Mouse (Mus musculus) intestine, embryonic 15.5 days (tissue): ENCODE data around the gene Phgdh. TPM values are rescaled to one million over a fixed set of nuclear protein-coding genes. Genes with fewer than 3 reads are reported as not detected.

ENCODE experiments used
- ATAC-seq: fragments of 200-750 bp; cut with Nextera tagmentation; 2 replicates; pipeline ENCODE4 v1.8.0; 2017; ENCODE audit warnings: moderate TSS enrichment, moderate library complexity
- H3K27ac ChIP-seq: fragments of 300-500 bp; sonication (generic); 2 replicates; pipeline ENCODE4 v1.5.1; 2015; ENCODE audit warnings: mild to moderate bottlenecking, inconsistent platforms
- H3K27me3 ChIP-seq: fragments of 300-500 bp; sonication (generic); replicated peaks from 2 replicates; pipeline ENCODE4 v1.6.1; 2015; ENCODE audit warnings: inconsistent platforms
- H3K36me3 ChIP-seq: fragments of 300-500 bp; sonication (generic); 2 replicates; pipeline ENCODE4 v1.6.1; 2015; ENCODE audit warnings: inconsistent platforms
- H3K4me1 ChIP-seq: fragments of 300-500 bp; sonication (generic); replicated peaks from 2 replicates; pipeline ENCODE4 v1.6.1; 2015; ENCODE audit warnings: inconsistent platforms
- H3K4me2 ChIP-seq: fragments of 300-500 bp; sonication (generic); replicated peaks from 2 replicates; pipeline ENCODE4 v1.6.1; 2015; ENCODE audit warnings: mild to moderate bottlenecking, inconsistent platforms
- H3K4me3 ChIP-seq: fragments of 300-500 bp; sonication (generic); replicated peaks from 2 replicates; pipeline ENCODE4 v1.5.1; 2015; ENCODE audit warnings: inconsistent platforms
- H3K9ac ChIP-seq: fragments of 300-500 bp; sonication (generic); 2 replicates; pipeline ENCODE4 v1.6.1; 2015; ENCODE audit warnings: inconsistent platforms
- H3K9me3 ChIP-seq: fragments of 300-500 bp; sonication (generic); 2 replicates; pipeline ENCODE4 v1.6.1; 2016; ENCODE audit warnings: inconsistent platforms
- WGBS: fragments of 180-500 bp; shearing (Covaris S2); methylation state at CpG from one replicate; pipeline ENCODE4 v1.1.7; 2015; 5-methylcytosine and 5-hydroxymethylcytosine counted together
- polyA plus RNA-seq: library from polyadenylated mRNA; unstranded; fragments of >200 nt; fragmentation: Nextera tagmentation; extraction: Ambion mirVana; gene quantifications from 2 replicates; pipeline ENCODE4 v1.2.1, GENCODE M21; 2015

Phgdh gene
- polyA plus RNA-seq, 1 experiment from 2014 or later: 291 TPM

DNA sequence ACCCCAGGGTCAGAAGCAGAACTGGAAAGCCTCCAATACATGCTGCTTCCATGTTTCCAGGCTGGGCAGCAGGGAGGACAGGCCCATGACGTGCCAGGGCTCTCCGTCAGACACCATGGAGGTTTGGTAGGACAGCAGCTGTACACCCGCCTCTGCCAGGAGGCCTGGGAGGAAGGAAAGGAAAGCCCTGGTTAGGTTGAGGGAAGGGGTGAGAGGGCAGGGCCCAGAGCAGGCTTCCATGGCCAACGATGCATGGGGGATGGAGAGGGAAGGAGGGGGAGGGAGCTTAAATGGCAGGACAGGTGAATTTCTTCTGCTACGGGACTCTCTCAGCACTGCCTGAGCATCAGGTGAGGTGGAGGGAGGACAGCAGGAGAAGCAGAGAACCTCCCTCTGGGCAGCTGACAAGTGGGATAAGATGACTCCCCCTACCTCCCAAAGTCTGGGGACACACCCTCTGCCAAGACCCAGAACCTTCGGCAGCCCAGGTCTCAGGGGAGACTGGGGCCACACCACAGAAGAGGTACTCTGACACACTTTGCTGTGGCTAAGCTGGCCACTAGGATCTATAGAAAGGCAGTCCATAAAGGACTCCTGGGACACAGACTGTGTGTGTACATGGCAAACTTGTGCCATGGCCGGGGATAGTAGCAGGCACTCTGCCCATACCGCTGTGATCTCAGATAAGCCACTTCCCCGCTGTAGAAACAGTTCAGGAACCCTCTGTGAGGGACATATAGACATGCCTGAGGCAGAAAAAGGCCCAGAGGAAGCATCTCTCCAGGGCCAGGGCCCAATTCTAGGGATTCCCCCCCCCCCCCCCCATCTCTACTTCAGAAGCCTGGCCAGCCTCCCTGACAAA lies 26.3 kb downstream of the Phgdh start:
- no peak overlapping the region for H3K27ac ChIP-seq
- peak; percentile 14; the same call in 1 of the 2 replicates for ATAC-seq
- no peak overlapping the region for H3K9ac ChIP-seq
- H3K4me3 ChIP-seq: no peak overlapping the region
- no peak overlapping the region for H3K4me2 ChIP-seq
- H3K36me3 ChIP-seq: 0 out of 2 replicates have a peak, but pooled peaks cover 4% of the 10 kb centered on the region
- no peaks in the 10 kb centered on the region for H3K27me3 ChIP-seq
- H3K4me1 ChIP-seq: no peaks in the 10 kb centered on the region
- no peaks in the 10 kb centered on the region for H3K9me3 ChIP-seq
- WGBS: 76% methylated on average over 9 of the region's 9 CpGs

DNA sequence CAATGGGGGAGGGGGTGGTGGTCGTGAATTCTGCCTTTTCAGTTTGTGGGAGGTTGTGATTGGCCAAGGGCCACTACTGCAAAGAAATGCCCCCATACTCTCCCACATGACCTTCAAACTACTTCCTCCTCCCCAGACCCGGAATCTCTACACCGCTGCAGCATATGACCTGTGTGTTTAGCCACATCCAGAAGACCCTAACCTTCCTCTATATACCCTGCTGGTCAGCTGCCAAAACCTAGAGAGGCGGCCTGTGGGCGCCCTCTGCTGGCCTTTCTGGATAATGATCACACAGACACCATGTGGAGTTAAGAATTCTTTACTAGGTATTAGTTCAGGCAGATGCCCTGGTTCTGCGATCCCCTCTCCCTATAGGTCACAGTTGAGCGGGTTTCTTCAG lies 26.9 kb downstream of the Phgdh start:
- Histone ChIP-seq H3K9ac (no peak overlapping the region), H3K27me3 (no peaks in the 10 kb centered on the region), H3K4me1 (no peaks in the 10 kb centered on the region), H3K27ac (no peak overlapping the region), H3K4me2 (no peak overlapping the region), H3K9me3 (no peaks in the 10 kb centered on the region), H3K4me3 (no peak overlapping the region), H3K36me3 (0 out of 2 replicates have a peak, but pooled peaks cover 4% of the 10 kb centered on the region)
- 26% methylated on average over 7 of the region's 7 CpGs for WGBS
- ATAC-seq: peak; percentile 64

DNA sequence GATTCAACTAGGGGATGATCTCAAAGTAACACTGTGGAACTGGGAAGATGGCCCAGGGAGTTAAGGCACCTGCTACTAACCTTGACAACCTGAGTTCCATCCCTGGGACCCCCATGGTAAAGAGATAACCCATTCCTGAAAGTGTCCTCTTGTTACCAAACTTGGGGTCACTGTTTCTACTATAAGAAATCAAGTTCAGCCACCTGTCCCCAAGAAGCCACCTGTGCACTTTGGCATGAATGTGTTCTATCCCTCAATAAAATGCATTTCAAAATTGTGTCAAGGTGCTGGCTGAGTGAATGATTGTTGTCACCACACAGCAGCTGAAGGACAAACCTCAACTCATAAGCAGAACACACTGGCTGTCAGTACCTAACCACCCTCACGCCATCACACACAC lies 29.3 kb downstream of the Phgdh start:
- Histone ChIP-seq H3K9ac (no peak overlapping the region), H3K9me3 (no peaks in the 10 kb centered on the region), H3K4me1 (no peaks in the 10 kb centered on the region), H3K27me3 (no peaks in the 10 kb centered on the region), H3K27ac (no peak overlapping the region), H3K4me3 (no peak overlapping the region), H3K4me2 (no peak overlapping the region), H3K36me3 (0 out of 2 replicates have a peak, but pooled peaks cover 4% of the 10 kb centered on the region)
- ATAC-seq: no peak
- 75% methylated on average over 1 of the region's 1 CpGs for WGBS

DNA sequence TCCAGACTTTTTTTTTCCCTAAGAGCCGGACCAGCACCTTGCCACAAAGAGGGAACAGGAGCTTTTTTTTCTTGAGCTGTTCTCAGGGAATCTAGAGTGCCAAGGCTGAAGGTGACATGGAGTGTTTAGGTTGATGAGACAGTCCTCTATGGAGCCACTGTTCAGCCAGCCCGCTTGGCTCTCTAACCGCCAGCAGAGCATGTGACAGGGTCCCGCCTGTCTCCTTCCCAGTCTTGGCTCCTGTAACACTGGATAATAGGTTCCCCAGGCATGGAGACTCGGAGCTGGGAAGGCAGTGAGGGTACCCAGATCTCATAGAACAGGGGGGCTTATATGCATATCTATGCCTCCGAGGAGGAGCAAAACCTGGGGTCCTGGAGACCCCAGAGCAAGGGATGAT lies 31.2 kb downstream of the Phgdh start:
- no peaks in the 10 kb centered on the region for H3K27me3 ChIP-seq
- H3K4me1 ChIP-seq: no peaks in the 10 kb centered on the region
- no peak overlapping the region for H3K9ac ChIP-seq
- H3K27ac ChIP-seq: no peak overlapping the region
- WGBS: 89% methylated on average over 6 of the region's 6 CpGs
- 0 out of 2 replicates have a peak, but pooled peaks cover 2% of the 10 kb centered on the region for H3K36me3 ChIP-seq
- H3K4me2 ChIP-seq: no peak overlapping the region
- H3K4me3 ChIP-seq: no peak overlapping the region
- H3K9me3 ChIP-seq: no peaks in the 10 kb centered on the region
- ATAC-seq: no peak

DNA sequence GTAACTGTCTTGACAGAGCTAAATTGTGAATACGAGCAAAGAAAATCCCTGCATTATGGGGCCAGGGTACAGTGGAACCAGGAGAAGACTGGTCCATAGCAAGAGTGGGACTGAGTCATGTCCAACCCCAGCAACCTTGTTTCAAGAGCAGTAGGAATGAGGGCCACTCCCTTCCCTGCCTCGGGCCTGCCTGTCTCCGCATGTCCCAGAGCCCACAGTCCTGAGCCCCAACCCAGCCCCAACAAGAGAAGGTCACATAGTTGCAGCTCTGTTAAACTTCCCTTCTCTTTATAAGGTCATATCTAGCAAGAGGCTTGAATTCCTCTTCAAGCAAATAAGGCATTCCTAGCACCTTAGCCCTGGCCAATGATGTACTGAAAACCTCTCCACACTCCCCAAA lies 38.0 kb downstream of the Phgdh start:
- Histone ChIP-seq H3K4me1 (no peaks in the 10 kb centered on the region), H3K27ac (no peak overlapping the region), H3K4me3 (no peak overlapping the region), H3K9ac (no peak overlapping the region), H3K36me3 (peaks cover 6% of the 10 kb centered on the region), H3K27me3 (no peaks in the 10 kb centered on the region), H3K4me2 (no peak overlapping the region), H3K9me3 (no peaks in the 10 kb centered on the region)
- WGBS: 92% methylated on average over 3 of the region's 3 CpGs
- ATAC-seq: no peak

DNA sequence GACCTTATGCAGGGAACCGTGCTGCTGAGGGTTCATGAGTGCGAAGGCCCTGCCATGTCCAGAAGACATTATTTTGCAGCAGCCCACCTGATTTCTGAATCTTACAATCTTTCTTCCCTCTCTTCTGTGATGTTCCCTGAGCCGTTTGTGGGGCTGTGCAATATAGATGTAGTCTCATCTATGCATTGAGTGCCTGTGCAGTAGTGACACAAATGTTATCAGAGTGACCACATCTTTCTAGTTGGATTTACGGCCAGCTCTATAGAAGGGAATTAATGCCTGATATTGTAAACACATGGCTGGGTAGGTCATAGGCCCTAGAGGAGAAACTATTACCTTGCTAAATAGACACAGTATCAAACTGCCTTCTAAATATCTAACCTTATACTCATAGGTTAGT lies 39.5 kb downstream of the Phgdh start:
- Histone ChIP-seq H3K4me2 (no peak overlapping the region), H3K36me3 (peaks cover 6% of the 10 kb centered on the region), H3K4me1 (no peaks in the 10 kb centered on the region), H3K27me3 (no peaks in the 10 kb centered on the region), H3K9ac (no peak overlapping the region), H3K4me3 (no peak overlapping the region), H3K9me3 (no peaks in the 10 kb centered on the region), H3K27ac (no peak overlapping the region)
- ATAC-seq: no peak
- 92% methylated on average over 4 of the region's 4 CpGs for WGBS

DNA sequence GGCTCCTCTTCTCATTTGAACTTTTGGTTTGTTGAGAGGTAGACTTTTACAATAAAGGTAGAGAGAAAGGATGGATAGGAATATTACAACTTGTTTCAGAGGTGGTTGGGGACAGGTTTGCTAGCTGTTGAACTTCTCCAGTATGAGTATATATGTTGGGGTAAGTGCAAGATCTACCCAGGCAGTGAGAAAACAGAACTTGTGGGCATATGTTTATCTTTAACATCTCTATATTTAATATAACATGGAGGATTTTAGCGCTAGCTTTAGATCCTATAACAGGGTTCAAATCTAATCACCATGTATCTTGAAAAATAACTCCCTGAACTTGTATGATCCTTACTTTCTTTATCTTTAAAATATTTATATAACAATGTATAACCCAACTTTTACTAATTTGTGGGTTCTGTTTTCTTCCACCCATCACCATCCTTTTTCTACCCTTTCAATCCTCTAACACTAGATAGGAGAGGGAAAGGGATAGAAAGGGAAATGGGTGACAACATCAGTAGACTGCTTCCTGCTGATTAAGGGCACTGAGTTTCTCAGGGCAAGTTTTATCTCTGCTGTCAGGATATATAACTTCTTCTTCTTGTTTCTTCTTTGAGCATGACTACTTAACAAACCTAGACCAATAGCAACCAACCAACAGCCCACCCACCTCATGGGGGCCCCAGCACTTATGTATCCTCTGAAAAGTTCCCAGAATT lies 40.2 kb downstream of the Phgdh start:
- WGBS: 90% methylated on average over 1 of the region's 1 CpGs
- H3K27me3 ChIP-seq: no peaks in the 10 kb centered on the region

DNA sequence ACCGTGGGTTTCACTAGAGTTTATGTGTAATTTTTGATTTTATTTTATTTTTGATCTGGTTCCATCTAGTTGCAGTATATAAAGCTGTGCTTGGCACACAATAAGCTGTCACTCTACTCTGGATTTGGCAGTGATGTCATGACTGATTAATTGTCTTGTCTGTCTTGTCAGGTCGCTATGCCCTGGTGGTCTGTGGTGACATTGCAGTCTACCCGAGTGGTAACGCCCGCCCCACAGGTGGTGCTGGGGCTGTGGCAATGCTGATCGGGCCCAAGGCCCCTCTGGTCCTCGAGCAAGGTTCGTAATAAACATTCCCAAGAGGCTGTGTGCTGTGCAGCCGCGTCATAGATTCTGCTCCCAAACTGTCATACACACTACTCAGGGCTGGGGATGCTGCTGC lies 43.8 kb downstream of the Phgdh start:
- H3K4me3 ChIP-seq: no peak overlapping the region
- H3K36me3 ChIP-seq: no peaks in the 10 kb centered on the region
- H3K4me1 ChIP-seq: no peaks in the 10 kb centered on the region
- H3K9me3 ChIP-seq: no peaks in the 10 kb centered on the region
- WGBS: 72% methylated on average over 10 of the region's 10 CpGs
- no peak overlapping the region for H3K4me2 ChIP-seq
- H3K27me3 ChIP-seq: no peaks in the 10 kb centered on the region
- no peak for ATAC-seq
- no peak overlapping the region for H3K27ac ChIP-seq
- no peak overlapping the region for H3K9ac ChIP-seq

More for the DNA sequence above, 40.2 kb downstream of the Phgdh start:
- no peaks in the 10 kb centered on the region for H3K9me3 ChIP-seq
- H3K4me3 ChIP-seq: no peak overlapping the region
- peaks cover 6% of the 10 kb centered on the region for H3K36me3 ChIP-seq
- no peaks in the 10 kb centered on the region for H3K4me1 ChIP-seq
- H3K27ac ChIP-seq: no peak overlapping the region
- no peak overlapping the region for H3K4me2 ChIP-seq
- ATAC-seq: no peak
- H3K9ac ChIP-seq: no peak overlapping the region

DNA sequence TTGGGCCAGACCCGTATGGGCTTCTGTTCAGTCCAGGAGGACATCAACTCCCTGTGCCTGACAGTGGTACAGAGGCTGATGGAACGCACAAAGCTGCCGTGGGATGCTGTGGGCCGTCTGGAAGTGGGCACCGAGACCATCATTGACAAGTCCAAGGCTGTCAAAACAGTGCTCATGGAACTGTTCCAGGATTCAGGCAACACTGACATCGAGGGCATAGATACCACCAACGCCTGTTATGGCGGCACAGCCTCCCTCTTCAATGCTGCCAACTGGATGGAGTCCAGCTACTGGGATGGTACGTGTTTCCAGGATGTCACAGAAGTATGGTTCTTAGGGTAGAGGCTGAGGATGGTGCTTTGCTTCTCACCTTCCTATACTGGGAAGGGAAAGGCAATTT lies 48.7 kb downstream of the Phgdh start:
- Histone ChIP-seq H3K27ac (no peak overlapping the region), H3K4me1 (no peaks in the 10 kb centered on the region), H3K9ac (no peak overlapping the region), H3K27me3 (no peaks in the 10 kb centered on the region), H3K4me2 (no peak overlapping the region), H3K4me3 (no peak overlapping the region), H3K9me3 (no peaks in the 10 kb centered on the region), H3K36me3 (no peaks in the 10 kb centered on the region)
- 91% methylated on average over 9 of the region's 9 CpGs for WGBS
- no peak for ATAC-seq

DNA sequence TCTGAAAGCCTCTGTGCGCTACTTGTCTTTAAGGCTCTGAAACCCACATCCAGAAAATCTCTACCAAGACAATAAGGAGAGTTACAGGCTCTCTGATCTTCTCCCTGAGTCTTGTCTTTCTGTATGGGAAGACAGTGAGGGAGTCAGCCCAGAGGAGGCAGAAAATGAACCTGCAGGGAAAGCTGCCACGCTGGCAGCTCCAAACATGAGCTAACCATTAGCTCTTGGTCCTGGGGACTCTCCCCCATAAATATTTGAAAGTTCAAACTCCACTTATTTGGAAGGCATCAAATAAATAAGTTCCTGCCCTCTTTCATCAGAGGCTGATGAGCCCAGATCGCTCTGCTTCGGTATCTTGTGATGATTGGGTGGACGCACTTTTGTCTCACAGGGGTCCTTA lies 56.6 kb downstream of the Phgdh start:
- Histone ChIP-seq H3K9ac (no peak overlapping the region), H3K36me3 (no peaks in the 10 kb centered on the region), H3K4me3 (no peak overlapping the region), H3K27me3 (no peaks in the 10 kb centered on the region), H3K9me3 (no peaks in the 10 kb centered on the region), H3K4me2 (no peak overlapping the region; the same call in 1 of the 2 replicates), H3K27ac (no peak overlapping the region), H3K4me1 (peaks cover 6% of the 10 kb centered on the region)
- no peak for ATAC-seq
- 89% methylated on average over 5 of the region's 5 CpGs for WGBS

DNA sequence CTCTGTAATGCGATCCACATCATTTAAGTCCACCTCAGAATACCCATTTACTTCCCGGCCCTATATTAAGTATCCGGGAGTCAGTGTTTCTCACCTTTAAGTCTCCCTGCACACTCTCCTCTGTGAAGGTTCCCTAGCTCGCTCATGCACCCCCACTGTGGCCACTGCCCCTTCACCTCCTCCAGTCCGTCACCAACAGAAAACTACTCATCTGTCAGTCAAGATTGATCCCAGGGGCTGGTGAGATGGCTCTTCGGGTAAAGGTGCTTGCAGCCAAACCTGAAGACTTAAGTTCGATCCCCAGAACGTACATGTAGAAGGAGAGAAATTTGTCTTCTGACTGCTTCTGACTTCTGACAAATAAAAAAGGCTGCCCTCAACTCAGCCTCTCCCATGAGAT lies 57.4 kb downstream of the Phgdh start:
- H3K9me3 ChIP-seq: no peaks in the 10 kb centered on the region
- H3K27ac ChIP-seq: no peak overlapping the region
- H3K27me3 ChIP-seq: no peaks in the 10 kb centered on the region
- WGBS: 92% methylated on average over 8 of the region's 8 CpGs
- no peak overlapping the region for H3K4me2 ChIP-seq
- ATAC-seq: no peak
- H3K9ac ChIP-seq: no peak overlapping the region
- H3K36me3 ChIP-seq: no peaks in the 10 kb centered on the region
- H3K4me3 ChIP-seq: no peak overlapping the region
- H3K4me1 ChIP-seq: peaks cover 6% of the 10 kb centered on the region

DNA sequence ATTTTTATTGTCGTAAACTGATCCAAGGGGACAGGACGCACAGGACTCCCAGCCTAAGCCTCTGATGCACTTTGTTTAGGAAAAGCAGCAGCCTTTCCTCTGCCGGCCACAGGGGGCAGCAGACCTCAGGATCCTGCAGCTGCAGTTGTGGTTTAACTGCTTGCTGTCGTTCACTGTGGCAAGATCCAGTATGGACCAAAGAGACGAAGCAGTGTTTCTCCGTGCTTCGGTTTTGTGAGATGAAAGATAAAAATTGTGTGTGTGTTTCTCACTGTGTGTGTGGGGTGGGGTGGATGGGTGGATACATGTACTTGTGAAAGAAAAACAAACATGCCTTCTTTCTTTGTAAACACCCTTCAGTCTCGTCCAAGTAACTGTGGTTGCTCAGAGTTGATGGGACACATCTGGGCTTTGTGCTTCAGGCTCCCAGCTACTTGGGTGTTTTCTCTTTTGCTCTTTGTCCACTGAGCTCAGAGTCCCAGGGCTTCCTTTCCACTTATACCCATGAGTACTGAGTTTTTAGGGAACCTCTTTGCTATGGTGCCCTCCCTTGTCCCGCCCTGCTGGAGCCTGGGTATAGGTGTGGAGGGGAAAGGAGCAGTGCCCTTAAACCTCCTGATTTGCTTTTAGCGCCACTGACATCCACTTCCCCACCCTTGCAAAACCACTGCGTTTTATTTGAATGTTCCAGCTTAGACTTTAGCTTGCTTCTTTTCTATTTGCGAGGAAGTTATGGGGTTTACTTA lies 58.7 kb downstream of the Phgdh start:
- WGBS: 29% methylated on average over 12 of the region's 12 CpGs

More for the DNA sequence above, 58.7 kb downstream of the Phgdh start:
- peak overlapping the region; percentile 35 for H3K4me3 ChIP-seq
- H3K27ac ChIP-seq: peak overlapping the region; percentile 20; the same call in 1 of the 2 replicates
- H3K9ac ChIP-seq: no peak overlapping the region; the same call in 1 of the 2 replicates
- H3K27me3 ChIP-seq: no peaks in the 10 kb centered on the region
- no peaks in the 10 kb centered on the region for H3K36me3 ChIP-seq
- no peaks in the 10 kb centered on the region for H3K9me3 ChIP-seq
- peaks cover 6% of the 10 kb centered on the region for H3K4me1 ChIP-seq
- H3K4me2 ChIP-seq: peak overlapping the region; percentile 49
- peak; percentile 77 for ATAC-seq
